Mouse (Mus musculus): ENCODE data around the gene Grm5. TPM values are rescaled to one million over a fixed set of nuclear protein-coding genes. Genes with fewer than 3 reads are reported as not detected.

Gene Grm5
- under 0.01 TPM in 2 replicates for polyA plus RNA-seq (2012; rRNA removed)
- polyA plus RNA-seq (2014; fragmentation: Nextera tagmentation; extraction: Ambion mirVana): not detected in 2 replicates

GRCm38 (mm10) chr7:87583868-87584267 lies at the start of gene Grm5:
TSS of gene Grm5 (plus strand) at chr7:87584168.
- Histone ChIP-seq H3K9me3 (ENCODE audit: control insufficient read depth, low read length) (no peaks in the 10 kb centered on the region), H3K4me2 (ENCODE audit: low read depth) (no peak within 1 kb of the TSS), H3K9ac (replicated peaks) (no peak within 1 kb of the TSS), H3K27ac (no peak within 1 kb of the TSS), H3K36me3 (replicated peaks; ENCODE audit: control insufficient read depth, insufficient read depth, low read depth) (no peaks in the 10 kb centered on the region), H3K4me3 (ENCODE audit: insufficient read depth in 1 of 2, low read depth in 2 of 2, low read length in 2 of 2) (no peak within 1 kb of the TSS), H3K27me3 (ENCODE audit: control insufficient read depth, insufficient read depth, low read length) (no peaks in the 10 kb centered on the region), H3K4me1 (replicated peaks; ENCODE audit: control insufficient read depth in 2 of 2, insufficient read depth in 2 of 2, low read length in 1 of 2) (no peaks in the 10 kb centered on the region)
- no peak for ATAC-seq (ENCODE audit: insufficient read depth)
- DNase-seq (ENCODE audit: low read depth in 3 of 3, low spot score in 3 of 3): no peak
- TF ChIP-seq EP300 (IDR thresholded peaks at IDR 0.05; ENCODE audit: low read depth): no peak
- no peak for TF ChIP-seq CTCF (IDR thresholded peaks at IDR 0.05; ENCODE audit: low read depth)
- 21% methylated on average over 2 of the region's 2 CpGs for WGBS (ENCODE audit: insufficient replicate concordance)

GRCm38 (mm10) chr7:87539031-87539430 lies 44.9 kb upstream of the Grm5 start:
- DNase-seq (ENCODE audit: low read depth in 3 of 3, low spot score in 3 of 3): no peak
- H3K4me2 ChIP-seq (ENCODE audit: low read depth): no peak overlapping the region
- H3K27me3 ChIP-seq (ENCODE audit: control insufficient read depth, insufficient read depth, low read length): no peaks in the 10 kb centered on the region
- TF ChIP-seq CTCF (IDR thresholded peaks at IDR 0.05; ENCODE audit: low read depth): no peak
- H3K4me3 ChIP-seq (ENCODE audit: insufficient read depth in 1 of 2, low read depth in 2 of 2, low read length in 2 of 2): no peak overlapping the region
- no peak for ATAC-seq (ENCODE audit: insufficient read depth)
- H3K36me3 ChIP-seq (replicated peaks; ENCODE audit: control insufficient read depth, insufficient read depth, low read depth): no peaks in the 10 kb centered on the region
- no peak overlapping the region for H3K9ac ChIP-seq (replicated peaks)
- no peaks in the 10 kb centered on the region for H3K9me3 ChIP-seq (ENCODE audit: control insufficient read depth, low read length)
- no peak overlapping the region for H3K27ac ChIP-seq
- H3K4me1 ChIP-seq (replicated peaks; ENCODE audit: control insufficient read depth in 2 of 2, insufficient read depth in 2 of 2, low read length in 1 of 2): no peaks in the 10 kb centered on the region

GRCm38 (mm10) chr7:87565300-87565699 lies 18.7 kb upstream of the Grm5 start:
- no peaks in the 10 kb centered on the region for H3K36me3 ChIP-seq (replicated peaks; ENCODE audit: control insufficient read depth, insufficient read depth, low read depth)
- WGBS (ENCODE audit: insufficient replicate concordance): 21% methylated on average over 1 of the region's 1 CpGs

GRCm38 (mm10) chr7:87566476-87566875 lies 17.5 kb upstream of the Grm5 start:
- Histone ChIP-seq H3K27me3 (ENCODE audit: control insufficient read depth, insufficient read depth, low read length) (no peaks in the 10 kb centered on the region), H3K4me2 (ENCODE audit: low read depth) (no peak overlapping the region), H3K27ac (no peak overlapping the region), H3K36me3 (replicated peaks; ENCODE audit: control insufficient read depth, insufficient read depth, low read depth) (no peaks in the 10 kb centered on the region), H3K4me3 (ENCODE audit: insufficient read depth in 1 of 2, low read depth in 2 of 2, low read length in 2 of 2) (no peak overlapping the region), H3K4me1 (replicated peaks; ENCODE audit: control insufficient read depth in 2 of 2, insufficient read depth in 2 of 2, low read length in 1 of 2) (no peaks in the 10 kb centered on the region), H3K9ac (replicated peaks) (no peak overlapping the region), H3K9me3 (ENCODE audit: control insufficient read depth, low read length) (no peaks in the 10 kb centered on the region)
- TF ChIP-seq EP300 (IDR thresholded peaks at IDR 0.05; ENCODE audit: low read depth) (no peak), CTCF (IDR thresholded peaks at IDR 0.05; ENCODE audit: low read depth) (peak; percentile 33; the same call in 1 of the 2 replicates)
- DNase-seq (ENCODE audit: low read depth in 3 of 3, low spot score in 3 of 3) (no peak), ATAC-seq (ENCODE audit: insufficient read depth) (no peak)

More at GRCm38 (mm10) chr7:87565300-87565699, 18.7 kb upstream of the Grm5 start:
- Histone ChIP-seq H3K4me3 (ENCODE audit: insufficient read depth in 1 of 2, low read depth in 2 of 2, low read length in 2 of 2) (no peak overlapping the region), H3K4me2 (ENCODE audit: low read depth) (no peak overlapping the region), H3K27ac (no peak overlapping the region), H3K9ac (replicated peaks) (no peak overlapping the region), H3K9me3 (ENCODE audit: control insufficient read depth, low read length) (no peaks in the 10 kb centered on the region), H3K4me1 (replicated peaks; ENCODE audit: control insufficient read depth in 2 of 2, insufficient read depth in 2 of 2, low read length in 1 of 2) (no peaks in the 10 kb centered on the region), H3K27me3 (ENCODE audit: control insufficient read depth, insufficient read depth, low read length) (no peaks in the 10 kb centered on the region)
- no peak for TF ChIP-seq EP300 (IDR thresholded peaks at IDR 0.05; ENCODE audit: low read depth)
- no peak for TF ChIP-seq CTCF (IDR thresholded peaks at IDR 0.05; ENCODE audit: low read depth)
- ATAC-seq (ENCODE audit: insufficient read depth) (no peak), DNase-seq (ENCODE audit: low read depth in 3 of 3, low spot score in 3 of 3) (no peak)

GRCm38 (mm10) chr7:87584281-87584701 lies 323 bp downstream of the Grm5 start:
- no peak overlapping the region for H3K4me2 ChIP-seq (ENCODE audit: low read depth)
- DNase-seq (ENCODE audit: low read depth in 3 of 3, low spot score in 3 of 3) (no peak), ATAC-seq (ENCODE audit: insufficient read depth) (no peak)
- H3K9me3 ChIP-seq (ENCODE audit: control insufficient read depth, low read length): no peaks in the 10 kb centered on the region
- no peak overlapping the region for H3K9ac ChIP-seq (replicated peaks)
- 5% methylated on average over 28 of the region's 28 CpGs for WGBS (ENCODE audit: insufficient replicate concordance)
- H3K27me3 ChIP-seq (ENCODE audit: control insufficient read depth, insufficient read depth, low read length): no peaks in the 10 kb centered on the region
- no peak overlapping the region for H3K4me3 ChIP-seq (ENCODE audit: insufficient read depth in 1 of 2, low read depth in 2 of 2, low read length in 2 of 2)
- no peak overlapping the region for H3K27ac ChIP-seq
- H3K4me1 ChIP-seq (replicated peaks; ENCODE audit: control insufficient read depth in 2 of 2, insufficient read depth in 2 of 2, low read length in 1 of 2): no peaks in the 10 kb centered on the region
- TF ChIP-seq CTCF (IDR thresholded peaks at IDR 0.05; ENCODE audit: low read depth) (no peak), EP300 (IDR thresholded peaks at IDR 0.05; ENCODE audit: low read depth) (no peak)
- no peaks in the 10 kb centered on the region for H3K36me3 ChIP-seq (replicated peaks; ENCODE audit: control insufficient read depth, insufficient read depth, low read depth)
